Mouse (Mus musculus) C2C12 (cell line): Measurements from ENCODE around the gene Sorcs2. TPM values are rescaled to one million over a fixed set of nuclear protein-coding genes. Genes with fewer than 3 reads are reported as not detected.

Experiments
- H3K27me3 ChIP-seq: one replicate; pipeline ENCODE4 v1.6.1; 2011; ENCODE audit not compliant: control insufficient read depth, insufficient read depth, insufficient read length
- H3K36me3 ChIP-seq: one replicate; pipeline ENCODE4 v1.6.1; 2011; ENCODE audit not compliant: control insufficient read depth, insufficient read depth
- H3K4me3 ChIP-seq: one replicate; pipeline ENCODE4 v1.5.1; 2011; ENCODE audit warnings: mild to moderate bottlenecking, control low read depth; ENCODE audit not compliant: poor library complexity, insufficient read depth, severe bottlenecking
- H3K79me2 ChIP-seq: one replicate; pipeline ENCODE4 v1.6.1; 2011; ENCODE audit not compliant: control insufficient read depth, insufficient read depth
- H3K79me3 ChIP-seq: one replicate; pipeline ENCODE4 v1.6.1; 2011; ENCODE audit warnings: low read depth, control low read depth
- H3ac ChIP-seq: one replicate; pipeline ENCODE3; 2011; ENCODE audit warnings: low read depth; ENCODE audit not compliant: control insufficient read depth, insufficient read length
- CEBPB ChIP-seq: IDR thresholded peaks from one replicate; pipeline ENCODE4 v1.6.1; 2011; ENCODE audit warnings: low read depth, mild to moderate bottlenecking, control low read depth, moderate library complexity
- CTCF ChIP-seq: IDR thresholded peaks from one replicate; pipeline ENCODE4 v1.5.1; 2011; ENCODE audit not compliant: control insufficient read depth, insufficient read depth, insufficient read length
- FOSL1 ChIP-seq: IDR thresholded peaks from one replicate; pipeline ENCODE4 v1.8.0; 2011; ENCODE audit warnings: mild to moderate bottlenecking, low read length; ENCODE audit not compliant: poor library complexity, insufficient read depth, severe bottlenecking
- MAX ChIP-seq: IDR thresholded peaks from one replicate; pipeline ENCODE4 v1.6.1; 2011; ENCODE audit warnings: mild to moderate bottlenecking, control low read depth
- MYOD1 ChIP-seq: IDR thresholded peaks from one replicate; pipeline ENCODE4 v1.6.1; 2011; ENCODE audit warnings: low read depth; ENCODE audit not compliant: control insufficient read depth, insufficient read length
- MYOG ChIP-seq: IDR thresholded peaks from one replicate; pipeline ENCODE4 v1.6.1; 2011; ENCODE audit not compliant: control insufficient read depth, insufficient read length; ENCODE audit errors: extremely low read depth
- USF1 ChIP-seq: IDR thresholded peaks from one replicate; pipeline ENCODE4 v1.6.1; 2011; ENCODE audit warnings: low read depth, mild to moderate bottlenecking, control low read depth, moderate library complexity
- polyA plus RNA-seq: library from polyadenylated mRNA; unstranded; fragments of >200 nt; fragmentation: generic; extraction: Trizol; gene quantifications from one replicate; pipeline ENCODE4 v1.2.1, GENCODE M21; 2012; ENCODE audit warnings: missing spikeins

The Sorcs2 gene
- polyA plus RNA-seq, 1 experiment = 67.7 TPM

DNA sequence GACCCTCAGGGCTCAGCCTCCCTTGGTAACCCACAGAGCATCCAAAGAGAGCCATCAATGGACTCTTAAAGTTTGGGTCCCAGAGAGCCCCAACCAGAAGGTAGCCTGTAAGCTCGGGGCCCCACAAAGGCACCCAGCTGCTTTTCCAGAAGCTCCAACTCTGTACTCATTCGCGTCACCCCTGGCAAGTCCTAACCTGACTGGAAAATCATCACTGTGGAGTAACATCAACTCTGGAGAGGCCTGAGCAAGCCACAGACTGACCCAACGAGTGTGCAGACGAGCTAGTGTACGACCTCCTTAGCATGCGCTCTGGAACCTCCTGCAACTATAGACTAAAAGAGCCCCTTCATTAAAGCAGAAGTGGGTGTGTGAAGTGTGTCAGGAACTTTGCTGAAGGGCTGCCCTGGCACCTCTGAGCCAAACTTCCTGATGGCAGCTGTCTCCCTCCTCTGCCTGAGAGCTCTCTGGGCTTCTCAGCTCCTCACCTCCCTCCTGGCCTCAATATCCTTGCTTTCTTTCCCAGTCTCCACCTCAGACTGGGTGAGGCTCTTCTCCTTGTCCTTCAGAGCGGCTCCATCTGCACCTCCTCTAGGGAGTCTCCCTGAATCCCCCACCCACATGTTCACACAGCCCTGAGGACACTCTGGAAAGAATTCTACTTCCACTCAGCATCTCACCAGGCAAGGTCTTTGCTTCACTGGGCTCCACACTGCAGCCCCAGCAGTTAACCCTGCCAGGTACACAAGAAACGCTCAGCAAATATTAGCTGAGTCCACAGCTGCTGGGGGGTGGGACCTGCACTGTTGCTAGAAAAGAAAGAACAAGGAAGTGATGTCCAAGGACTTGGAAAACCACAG, 8.0 kb downstream of the Sorcs2 start:
- Histone ChIP-seq H3K4me3 (no peak overlapping the region), H3ac (no peak overlapping the region)
- no peak for TF ChIP-seq FOSL1
- TF ChIP-seq MYOD1 = no peak
- no peak for TF ChIP-seq CTCF
- no peak for TF ChIP-seq MYOG
- TF ChIP-seq USF1 = no peak

DNA sequence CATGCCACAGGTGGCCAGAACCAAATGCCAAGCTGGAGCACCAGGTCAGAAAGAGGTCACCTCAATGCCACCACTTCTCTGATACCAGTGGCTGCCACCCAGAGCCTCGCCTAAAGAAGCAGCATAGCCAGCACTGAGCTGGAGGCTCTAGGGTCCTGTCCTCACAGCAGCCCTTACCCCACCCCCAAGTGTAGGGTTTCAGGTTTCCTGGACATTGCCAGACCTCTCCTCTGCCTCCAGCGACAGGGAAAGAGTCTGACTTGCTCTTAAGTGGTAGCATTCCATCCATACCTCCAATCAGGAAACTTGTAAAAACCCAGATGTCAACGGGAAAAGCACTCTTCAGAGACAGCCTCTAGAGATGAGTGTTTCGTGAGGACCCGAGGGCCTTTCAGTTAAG, 12.9 kb downstream of the Sorcs2 start:
- H3K79me3 ChIP-seq = peaks cover 19% of the 10 kb centered on the region
- H3K27me3 ChIP-seq = no peaks in the 10 kb centered on the region
- no peaks in the 10 kb centered on the region for H3K36me3 ChIP-seq
- H3K4me3 ChIP-seq = no peak overlapping the region
- H3K79me2 ChIP-seq = peaks cover 85% of the 10 kb centered on the region
- no peak overlapping the region for H3ac ChIP-seq
- TF ChIP-seq FOSL1 = no peak
- TF ChIP-seq MYOD1 = no peak
- no peak for TF ChIP-seq CTCF
- no peak for TF ChIP-seq MAX
- TF ChIP-seq USF1 = no peak
- no peak for TF ChIP-seq MYOG
- no peak for TF ChIP-seq CEBPB

More for the DNA sequence above, 8.0 kb downstream of the Sorcs2 start:
- H3K36me3 ChIP-seq = peaks cover 3% of the 10 kb centered on the region
- peaks cover 93% of the 10 kb centered on the region for H3K79me2 ChIP-seq
- no peaks in the 10 kb centered on the region for H3K27me3 ChIP-seq
- peaks cover 29% of the 10 kb centered on the region for H3K79me3 ChIP-seq

DNA sequence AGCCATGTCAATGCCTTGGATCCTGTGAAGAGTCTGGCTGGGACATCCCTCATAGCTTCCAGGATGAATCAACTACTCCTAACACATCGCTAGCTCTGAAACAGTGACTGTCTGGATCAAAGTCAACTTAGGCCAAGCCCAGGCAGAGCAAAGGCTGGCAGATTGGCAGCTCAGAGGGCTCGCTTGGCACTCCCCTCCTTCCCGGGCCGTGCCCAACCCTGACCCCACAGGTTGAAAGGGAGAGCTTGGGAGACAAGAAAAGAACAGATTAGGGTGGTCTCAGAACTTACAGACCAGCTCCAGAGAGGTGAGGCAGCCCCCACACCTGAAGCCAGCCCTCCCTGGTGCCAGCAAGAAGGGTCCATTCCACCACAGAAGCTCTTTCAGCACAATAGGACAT, 14.5 kb downstream of the Sorcs2 start:
- H3K36me3 ChIP-seq = no peaks in the 10 kb centered on the region
- peaks cover 81% of the 10 kb centered on the region for H3K79me2 ChIP-seq
- peaks cover 18% of the 10 kb centered on the region for H3K79me3 ChIP-seq
- TF ChIP-seq FOSL1 (no peak), MYOG (no peak), CTCF (no peak), MAX (no peak), USF1 (no peak)
- no peak overlapping the region for H3K4me3 ChIP-seq
- H3K27me3 ChIP-seq = no peaks in the 10 kb centered on the region
- H3ac ChIP-seq = no peak overlapping the region

DNA sequence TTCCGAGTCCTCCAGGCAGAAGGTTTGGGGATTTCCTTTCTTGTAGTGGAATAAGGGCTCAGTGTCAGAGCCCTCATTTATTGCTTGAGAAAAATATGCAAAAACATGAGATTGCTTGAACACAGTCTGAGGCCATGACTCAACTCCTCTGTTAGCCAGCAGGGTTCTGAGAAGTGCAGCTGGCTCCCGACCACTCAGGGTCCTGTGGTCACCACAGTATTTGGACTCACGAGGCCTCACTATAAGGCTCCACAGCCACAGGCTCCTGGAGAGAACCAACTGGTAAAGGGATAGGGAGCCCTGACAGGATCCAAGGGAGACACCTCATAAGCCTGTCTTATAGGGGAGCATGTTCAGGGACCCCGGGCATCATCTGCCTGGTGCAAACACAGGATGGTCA, 15.2 kb downstream of the Sorcs2 start:
- Histone ChIP-seq H3K79me3 (peaks cover 16% of the 10 kb centered on the region), H3K4me3 (no peak overlapping the region), H3ac (no peak overlapping the region), H3K27me3 (no peaks in the 10 kb centered on the region), H3K79me2 (peaks cover 81% of the 10 kb centered on the region), H3K36me3 (no peaks in the 10 kb centered on the region)
- TF ChIP-seq MYOD1 (peak; percentile 29), CEBPB (no peak), CTCF (no peak)

DNA sequence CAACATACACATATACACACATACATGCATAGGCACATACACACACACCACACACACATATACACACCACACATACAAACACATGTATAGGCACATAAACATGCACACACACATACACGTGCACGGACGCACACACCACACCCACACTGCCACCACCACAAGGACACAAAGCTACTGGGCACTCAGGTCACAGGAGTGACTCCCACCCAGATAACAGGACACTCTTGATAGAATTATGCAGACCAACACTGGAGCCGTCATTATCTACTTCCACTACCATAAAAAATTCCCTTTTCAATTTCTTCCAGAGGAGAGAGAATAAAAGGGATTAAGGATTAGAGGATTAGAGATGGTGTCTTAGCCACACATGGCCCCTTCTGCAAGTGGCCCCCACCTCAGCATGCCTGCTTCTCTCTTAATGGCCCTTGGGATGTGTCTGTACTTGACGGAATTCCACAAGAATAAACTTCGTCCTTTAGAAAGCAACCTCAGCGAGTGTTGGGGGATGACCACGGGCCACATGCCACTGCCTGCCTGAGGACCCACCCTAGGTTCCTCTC, 15.7 kb downstream of the Sorcs2 start:
- Histone ChIP-seq H3K36me3 (no peaks in the 10 kb centered on the region), H3K27me3 (no peaks in the 10 kb centered on the region), H3K79me3 (peaks cover 16% of the 10 kb centered on the region), H3K4me3 (no peak overlapping the region), H3ac (no peak overlapping the region), H3K79me2 (peaks cover 82% of the 10 kb centered on the region)
- TF ChIP-seq MYOD1 = no peak
- no peak for TF ChIP-seq USF1
- TF ChIP-seq FOSL1 = no peak
- TF ChIP-seq CEBPB = no peak
- TF ChIP-seq CTCF = no peak
- no peak for TF ChIP-seq MAX
- TF ChIP-seq MYOG = no peak

DNA sequence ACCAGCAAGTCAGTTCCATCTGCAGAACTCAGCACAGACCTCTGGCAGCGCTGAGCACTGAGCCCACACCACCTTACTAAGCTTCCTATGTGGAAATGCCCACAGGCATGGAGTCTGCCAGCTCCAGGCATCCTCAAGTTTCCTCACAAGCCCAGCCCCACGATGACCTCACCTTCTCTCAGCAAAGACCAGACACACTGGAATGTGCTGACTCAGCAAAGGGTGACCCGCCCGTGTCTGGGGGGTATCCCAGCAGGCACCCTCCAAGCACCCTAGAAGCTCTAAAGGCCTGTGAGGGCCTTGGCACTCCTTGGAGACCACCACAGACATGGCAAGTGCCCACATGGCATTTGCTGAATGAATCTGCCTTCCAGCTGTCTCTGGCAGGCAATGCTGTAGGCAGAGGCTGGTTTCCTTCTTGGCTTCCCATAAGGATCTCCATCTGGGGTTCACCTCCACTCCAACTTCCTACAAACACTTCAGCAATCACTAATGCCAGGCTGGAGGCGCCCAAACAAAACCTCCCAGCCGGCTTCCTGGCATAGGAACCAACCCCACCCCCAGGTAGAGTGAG, 17.9 kb downstream of the Sorcs2 start:
- no peak overlapping the region for H3K4me3 ChIP-seq
- H3K27me3 ChIP-seq = no peaks in the 10 kb centered on the region
- peaks cover 79% of the 10 kb centered on the region for H3K79me2 ChIP-seq
- TF ChIP-seq MYOG (no peak), CTCF (no peak), FOSL1 (no peak), MAX (no peak), USF1 (no peak), MYOD1 (peak; percentile 48), CEBPB (peak; percentile 49)
- H3ac ChIP-seq = no peak overlapping the region
- H3K36me3 ChIP-seq = no peaks in the 10 kb centered on the region
- peaks cover 20% of the 10 kb centered on the region for H3K79me3 ChIP-seq
